Mouse (Mus musculus): ENCODE results near the gene Rasal1.

The Rasal1 gene

GRCm38 (mm10) chr5:120693931-120694694, 45.5 kb downstream of the Rasal1 start:
- no peak for DNase-seq (ENCODE audit: inconsistent ontology term)

DNA sequence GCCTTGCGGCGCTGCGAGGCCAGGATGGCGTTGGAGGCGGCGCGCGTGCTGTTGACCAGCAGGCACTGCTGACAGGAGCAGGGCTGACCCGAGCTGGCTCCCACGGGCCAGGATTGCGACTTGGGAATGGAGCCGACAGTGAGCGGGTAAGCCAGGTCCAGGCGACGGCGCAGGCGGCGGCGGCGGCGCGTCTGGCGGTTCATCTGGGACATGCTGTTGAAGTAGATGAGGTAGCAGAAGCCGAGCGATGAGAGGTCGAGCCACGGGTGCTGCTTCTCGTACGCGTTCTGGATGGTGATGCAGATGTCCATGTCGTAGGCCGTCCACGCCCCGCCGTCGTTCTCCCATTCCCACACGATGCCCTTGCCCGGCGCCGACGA, 46.1 kb downstream of the Rasal1 start:
- DNase-seq (ENCODE audit: inconsistent ontology term): no peak

- no peak for DNase-seq (ENCODE audit: inconsistent ontology term)
Measured at GRCm38 (mm10) chr5:120696057-120696743, 47.6 kb downstream of the Rasal1 start.

GRCm38 (mm10) chr5:120696865-120697264, 48.3 kb downstream of the Rasal1 start:
- no peak for DNase-seq (ENCODE audit: inconsistent ontology term)

GRCm38 (mm10) chr5:120698181-120698580, 49.6 kb downstream of the Rasal1 start:
- DNase-seq (ENCODE audit: inconsistent ontology term): no peak

GRCm38 (mm10) chr5:120698801-120699391, 50.3 kb downstream of the Rasal1 start:
- peak; percentile 73 for DNase-seq (ENCODE audit: inconsistent ontology term)

GRCm38 (mm10) chr5:120700996-120701790, 52.6 kb downstream of the Rasal1 start:
- DNase-seq (ENCODE audit: inconsistent ontology term): no peak

DNA sequence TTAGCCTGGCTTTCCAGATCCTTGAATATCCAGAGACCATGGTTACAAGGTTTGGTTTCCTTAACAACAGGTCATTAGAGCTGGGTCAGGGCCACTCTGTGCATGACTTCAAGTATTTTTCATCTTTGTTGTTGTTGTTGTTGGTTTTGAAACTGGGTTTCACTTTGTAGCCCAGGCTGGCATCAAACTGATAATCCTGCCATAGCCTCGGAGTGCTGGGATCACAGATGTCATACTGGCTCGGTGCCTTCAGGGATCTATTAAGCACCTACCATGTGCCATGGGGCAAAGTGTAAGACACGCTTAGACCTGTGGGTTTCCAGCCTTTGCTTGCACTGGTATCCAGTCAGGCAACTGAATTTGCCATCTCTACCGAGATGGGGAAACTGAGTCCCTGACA, 53.8 kb downstream of the Rasal1 start:
- no peak for DNase-seq (ENCODE audit: inconsistent ontology term)

- no peak for DNase-seq (ENCODE audit: inconsistent ontology term)
Measured at GRCm38 (mm10) chr5:120702969-120703368, 54.4 kb downstream of the Rasal1 start.

- no peak for DNase-seq (ENCODE audit: inconsistent ontology term)
Measured at GRCm38 (mm10) chr5:120703660-120704059, 55.0 kb downstream of the Rasal1 start.

DNA sequence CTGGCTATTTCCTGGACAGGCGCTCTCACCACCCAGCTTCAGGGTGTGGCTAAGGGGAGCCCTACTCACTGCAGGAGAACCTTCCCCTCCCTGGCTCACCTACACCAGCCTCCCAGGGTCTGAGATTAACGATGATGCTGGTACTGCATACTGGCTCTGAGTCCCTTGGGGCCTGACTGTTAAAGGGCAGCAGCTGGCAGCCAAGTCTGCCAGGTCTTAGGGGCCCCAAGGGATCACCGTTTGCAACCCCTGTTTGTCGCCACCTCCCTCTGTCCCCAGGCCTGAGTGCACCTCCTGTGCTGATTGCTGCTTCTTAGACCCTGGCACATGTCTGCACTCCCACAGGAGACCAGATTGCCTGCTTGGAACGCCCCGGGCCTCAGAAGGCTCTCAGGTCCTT, 55.8 kb downstream of the Rasal1 start:
- DNase-seq (ENCODE audit: inconsistent ontology term): no peak

- DNase-seq (ENCODE audit: inconsistent ontology term): peak; percentile 31
Measured at GRCm38 (mm10) chr5:120706541-120706940, 57.9 kb downstream of the Rasal1 start.

GRCm38 (mm10) chr5:120706976-120707375, 58.4 kb downstream of the Rasal1 start:
- no peak for DNase-seq (ENCODE audit: inconsistent ontology term)

DNA sequence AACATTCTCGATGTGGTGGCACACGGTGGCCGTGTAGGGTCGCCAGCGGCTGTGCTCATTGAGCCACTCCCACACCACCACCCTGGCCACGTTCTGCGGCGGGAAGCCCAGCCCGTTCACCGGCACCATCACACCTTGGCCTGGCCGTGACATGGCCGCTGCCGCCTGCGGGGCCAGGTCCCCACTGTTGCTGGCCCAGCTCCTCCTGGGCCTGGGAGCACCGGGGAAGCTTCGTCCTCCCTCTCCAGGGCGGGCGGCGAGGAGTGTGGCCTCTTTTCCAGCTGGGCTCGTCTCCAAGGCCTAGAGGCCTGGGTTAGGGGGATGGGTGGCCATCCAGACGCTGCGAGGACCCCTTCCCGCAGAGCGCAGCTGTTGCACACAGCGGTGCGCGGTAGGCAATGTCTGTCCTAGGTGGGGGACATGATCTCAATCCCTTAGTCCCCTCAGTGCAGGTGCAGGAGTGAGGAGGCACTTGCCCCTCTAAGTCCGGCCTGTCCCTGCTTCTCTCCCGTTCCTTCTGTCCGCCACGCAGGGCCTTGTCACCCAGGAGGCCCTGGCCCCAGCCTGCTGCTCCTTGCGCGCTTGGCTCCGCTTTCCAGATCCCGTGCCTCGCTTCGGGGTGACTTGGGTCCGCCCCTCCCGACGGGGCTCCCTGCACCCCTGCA, 61.7 kb downstream of the Rasal1 start:
- peak; percentile 71 for DNase-seq (ENCODE audit: inconsistent ontology term)

DNA sequence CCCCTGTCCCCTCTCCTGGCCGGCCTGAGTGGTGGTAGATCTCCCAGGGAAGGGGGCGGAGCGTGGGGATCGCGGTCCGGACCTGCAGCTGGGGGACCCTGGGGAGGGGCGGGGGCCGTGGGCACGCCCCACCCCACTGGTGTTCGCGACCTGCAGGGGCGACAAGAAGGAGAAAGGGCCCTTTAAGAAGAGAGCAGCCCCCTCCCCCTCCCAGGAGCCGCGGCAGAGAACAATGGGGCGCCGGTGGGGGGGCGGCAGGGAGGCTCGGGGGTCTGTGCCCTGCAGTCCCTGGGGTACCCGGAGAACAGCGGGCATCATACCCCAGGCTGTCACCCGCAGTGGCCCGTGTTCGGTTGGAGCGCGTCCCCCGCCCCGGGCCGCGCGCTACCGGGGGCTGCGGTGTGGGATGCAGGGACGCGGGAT, 62.2 kb downstream of the Rasal1 start:
- no peak for DNase-seq (ENCODE audit: inconsistent ontology term)

DNA sequence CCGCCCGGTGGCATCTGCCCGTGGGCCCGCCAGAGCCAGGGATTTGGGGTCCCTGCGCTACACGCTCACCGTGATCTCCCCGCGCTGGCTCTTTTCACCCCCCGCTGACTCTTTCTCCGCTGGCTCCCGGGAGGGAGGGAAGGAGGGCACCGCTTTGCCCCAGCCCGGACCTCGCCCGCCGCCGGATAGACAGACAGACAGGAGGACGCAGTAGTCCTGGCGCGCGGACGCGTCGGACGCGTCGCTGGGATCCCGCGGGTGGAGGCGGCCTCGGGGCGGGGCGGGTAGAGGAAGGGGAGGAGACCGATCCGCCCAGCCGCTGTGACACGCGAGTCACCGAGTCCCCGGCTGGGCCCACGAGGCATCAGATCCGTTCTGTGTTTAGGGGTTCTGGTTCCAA, 62.8 kb downstream of the Rasal1 start:
- peak; percentile 81 for DNase-seq (ENCODE audit: inconsistent ontology term)

DNA sequence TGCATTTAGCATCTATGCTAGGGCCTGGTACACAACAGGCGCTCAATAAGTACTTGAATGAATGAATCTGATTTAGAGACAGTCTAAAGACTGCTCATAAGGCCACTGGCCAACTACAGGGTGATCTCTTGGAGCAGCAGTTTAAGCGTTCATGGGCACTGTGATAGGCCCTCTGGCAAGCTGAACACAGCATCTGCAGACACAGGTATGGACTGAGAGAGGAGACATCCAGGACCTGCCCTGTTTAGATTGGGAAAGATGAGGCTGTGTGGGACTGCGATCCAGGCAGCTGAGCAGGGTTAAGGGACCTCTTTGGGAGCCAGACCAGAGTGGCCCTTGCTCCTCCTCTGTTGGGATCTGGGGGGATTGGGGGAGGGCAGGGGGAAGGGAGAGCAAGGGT, 63.2 kb downstream of the Rasal1 start, which contains the start of gene Dtx1:
Gene Dtx1, minus strand, starts transcription at position 101 of the 400 bp plus-strand sequence.
- no peak for DNase-seq (ENCODE audit: inconsistent ontology term)

- DNase-seq (ENCODE audit: inconsistent ontology term): peak; percentile 65
Measured at GRCm38 (mm10) chr5:120712721-120713120, 64.1 kb downstream of the Rasal1 start.

GRCm38 (mm10) chr5:120714314-120714713, 65.7 kb downstream of the Rasal1 start:
- peak; percentile 68 for DNase-seq (ENCODE audit: inconsistent ontology term)

DNA sequence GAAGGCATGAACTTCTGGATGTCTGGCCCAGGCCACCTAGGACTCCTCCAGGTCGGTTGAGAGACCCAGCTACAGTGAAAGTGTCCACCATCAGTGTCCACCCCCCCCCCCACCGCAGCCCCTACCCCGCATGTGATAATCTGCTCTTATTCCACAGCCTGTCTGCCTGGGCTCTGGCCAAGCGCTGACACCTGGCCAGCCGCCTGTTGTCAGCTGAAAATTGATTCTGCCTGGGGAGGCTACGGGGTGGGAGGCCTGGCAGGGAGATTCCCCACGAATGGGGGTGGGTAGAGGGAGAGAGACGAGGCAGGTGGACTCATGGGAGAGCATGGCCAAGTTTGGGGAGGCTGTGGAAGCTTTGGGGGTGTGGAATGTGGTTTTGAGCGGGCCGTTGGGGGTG, 68.5 kb downstream of the Rasal1 start:
- DNase-seq (ENCODE audit: inconsistent ontology term): no peak

DNA sequence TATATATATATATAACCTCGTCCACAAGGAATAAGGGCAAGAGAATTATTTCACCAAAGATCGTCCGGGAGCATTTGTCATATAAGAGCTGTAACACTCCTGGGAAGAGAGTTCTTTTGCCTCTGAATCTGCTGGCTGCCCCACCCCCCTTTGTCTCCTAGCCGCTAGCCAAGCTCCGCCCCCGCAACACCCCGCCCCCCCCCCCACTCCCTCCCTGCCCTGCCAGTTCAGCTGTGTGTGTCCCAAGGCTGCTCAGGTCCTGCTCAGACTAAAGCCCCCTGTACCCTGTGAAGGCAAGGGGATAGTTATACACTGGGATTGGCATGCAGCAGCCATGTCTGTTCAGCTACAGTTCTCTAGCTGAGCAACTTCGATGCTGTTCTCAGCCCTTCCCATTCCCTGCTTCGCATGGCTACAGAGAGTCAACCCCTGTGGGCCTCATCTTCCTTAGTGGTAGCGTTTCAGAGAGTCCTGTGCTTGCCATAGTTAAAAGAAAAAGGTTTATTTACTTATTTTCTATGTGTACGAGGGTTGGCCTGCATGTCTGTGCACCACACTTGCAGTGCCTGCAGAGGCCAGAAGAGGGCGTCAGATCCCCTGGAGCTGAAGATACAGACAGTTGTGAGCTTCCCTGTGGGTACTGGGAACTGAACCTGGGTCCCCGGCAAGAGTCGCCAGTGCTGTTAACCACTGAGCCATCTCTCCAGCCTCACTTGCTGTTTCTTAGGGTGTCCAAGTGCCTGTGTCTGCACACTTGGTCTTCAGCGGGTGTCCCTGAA, 70.2 kb downstream of the Rasal1 start:
- DNase-seq (ENCODE audit: inconsistent ontology term): no peak
